Mouse (Mus musculus) embryonic facial prominence, embryonic 14.5 days (tissue): ENCODE data around the gene Ide. TPM values are rescaled to one million over a fixed set of nuclear protein-coding genes. Genes with fewer than 3 reads are reported as not detected.

Experiments used
- ATAC-seq: fragments of 200-750 bp; cut with Nextera tagmentation; 2 replicates; pipeline ENCODE4 v1.8.0; 2017; ENCODE audit warnings: low read depth, moderate number of reproducible peaks, moderate TSS enrichment
- DNase-seq: peaks from one replicate; pipeline ENCODE4 v3.0.0-alpha.2; 2015; ENCODE audit warnings: low spot score
- H3K27ac ChIP-seq: fragments of 300-500 bp; sonication (generic); replicated peaks from 2 replicates; pipeline ENCODE4 v1.5.1; 2014; ENCODE audit warnings: low read depth, mild to moderate bottlenecking, low read length, moderate library complexity
- H3K27me3 ChIP-seq: fragments of 300-500 bp; sonication (generic); replicated peaks from 2 replicates; pipeline ENCODE4 v1.6.1; 2014; ENCODE audit warnings: low read length; ENCODE audit not compliant: control insufficient read depth, insufficient read depth
- H3K36me3 ChIP-seq: fragments of 300-500 bp; sonication (generic); 2 replicates; pipeline ENCODE4 v1.6.1; 2014; ENCODE audit warnings: low read length, mixed read lengths; ENCODE audit not compliant: control insufficient read depth, insufficient read depth
- H3K4me1 ChIP-seq: fragments of 300-500 bp; sonication (generic); 2 replicates; pipeline ENCODE4 v1.6.1; 2014; ENCODE audit warnings: antibody characterized with exemption, low read length; ENCODE audit not compliant: control insufficient read depth, insufficient read depth
- H3K4me2 ChIP-seq: fragments of 300-500 bp; sonication (generic); 2 replicates; pipeline ENCODE4 v1.6.1; 2014; ENCODE audit warnings: low read depth, mild to moderate bottlenecking, low read length, moderate library complexity, mixed read lengths
- H3K4me3 ChIP-seq: fragments of 300-500 bp; sonication (generic); 2 replicates; pipeline ENCODE4 v1.5.1; 2014; ENCODE audit warnings: low read depth, mild to moderate bottlenecking, low read length
- H3K9ac ChIP-seq: fragments of 300-500 bp; sonication (generic); 2 replicates; pipeline ENCODE4 v1.6.1; 2014; ENCODE audit warnings: low read depth, mild to moderate bottlenecking, low read length, moderate library complexity, mixed read lengths
- H3K9me3 ChIP-seq: fragments of 300-500 bp; sonication (generic); 2 replicates; pipeline ENCODE4 v1.6.1; 2016; ENCODE audit warnings: low read length; ENCODE audit not compliant: control insufficient read depth
- WGBS: fragments of 180-500 bp; shearing (Covaris S2); extraction: QIAGEN DNeasy Blood & Tissue Kit; methylation state at CpG from one replicate; pipeline ENCODE4 v1.1.7; 2014; 5-methylcytosine and 5-hydroxymethylcytosine counted together
- polyA plus RNA-seq: library from polyadenylated mRNA; unstranded; fragments of >200 nt; fragmentation: Nextera tagmentation; extraction: Ambion mirVana; gene quantifications from 2 replicates; pipeline ENCODE4 v1.2.1, GENCODE M21; 2014

Gene Ide
- polyA plus RNA-seq, 1 experiment from 2014 or later = 50.3 TPM

GRCm38 (mm10) chr19:37369921-37370320, 32.3 kb upstream of the Ide start:
- H3K9me3 ChIP-seq = no peaks in the 10 kb centered on the region
- H3K36me3 ChIP-seq = no peaks in the 10 kb centered on the region
- H3K4me2 ChIP-seq = no peak overlapping the region
- no peaks in the 10 kb centered on the region for H3K4me1 ChIP-seq
- 82% methylated on average over 4 of the region's 4 CpGs for WGBS
- H3K4me3 ChIP-seq = no peak overlapping the region
- no peak overlapping the region for H3K27ac ChIP-seq
- no peak overlapping the region for H3K9ac ChIP-seq
- ATAC-seq (no peak), DNase-seq (no peak)
- H3K27me3 ChIP-seq = no peaks in the 10 kb centered on the region

- DNase-seq (no peak), ATAC-seq (no peak)
- 58% methylated on average over 1 of the region's 1 CpGs for WGBS
- Histone ChIP-seq H3K27ac (no peak overlapping the region), H3K4me3 (no peak overlapping the region), H3K9ac (no peak overlapping the region), H3K4me1 (no peaks in the 10 kb centered on the region), H3K36me3 (no peaks in the 10 kb centered on the region), H3K27me3 (no peaks in the 10 kb centered on the region), H3K4me2 (no peak overlapping the region), H3K9me3 (no peaks in the 10 kb centered on the region)
Observed at GRCm38 (mm10) chr19:37368990-37369389, 31.3 kb upstream of the Ide start.

GRCm38 (mm10) chr19:37363128-37363939, 25.7 kb upstream of the Ide start:
- H3K27me3 ChIP-seq = no peaks in the 10 kb centered on the region
- no peak overlapping the region for H3K27ac ChIP-seq
- no peaks in the 10 kb centered on the region for H3K36me3 ChIP-seq
- no peak for DNase-seq
- 74% methylated on average over 11 of the region's 11 CpGs for WGBS
- H3K4me3 ChIP-seq = no peak overlapping the region
- no peak for ATAC-seq
- no peaks in the 10 kb centered on the region for H3K4me1 ChIP-seq
- H3K9me3 ChIP-seq = no peaks in the 10 kb centered on the region
- H3K9ac ChIP-seq = no peak overlapping the region
- no peak overlapping the region for H3K4me2 ChIP-seq

- ATAC-seq = no peak
- 36% methylated on average over 5 of the region's 5 CpGs for WGBS
- Histone ChIP-seq H3K4me3 (no peak overlapping the region), H3K27ac (no peak overlapping the region), H3K9me3 (no peaks in the 10 kb centered on the region), H3K36me3 (no peaks in the 10 kb centered on the region), H3K9ac (no peak overlapping the region), H3K27me3 (no peaks in the 10 kb centered on the region), H3K4me2 (no peak overlapping the region), H3K4me1 (no peaks in the 10 kb centered on the region)
- no peak for DNase-seq
Observed at GRCm38 (mm10) chr19:37362545-37362944, 24.9 kb upstream of the Ide start.

GRCm38 (mm10) chr19:37360044-37360443, 22.4 kb upstream of the Ide start:
- ATAC-seq = no peak

GRCm38 (mm10) chr19:37353331-37353730, 15.7 kb upstream of the Ide start:
- Histone ChIP-seq H3K9me3 (0 out of 2 replicates have a peak, but pooled peaks cover 9% of the 10 kb centered on the region), H3K36me3 (peaks cover 8% of the 10 kb centered on the region; the same call in 1 of the 2 replicates), H3K27ac (no peak overlapping the region), H3K4me3 (no peak overlapping the region), H3K9ac (no peak overlapping the region), H3K4me1 (no peaks in the 10 kb centered on the region), H3K27me3 (no peaks in the 10 kb centered on the region), H3K4me2 (no peak overlapping the region)
- ATAC-seq (peak; percentile 22; the same call in 1 of the 2 replicates), DNase-seq (peak; percentile 20)
- 86% methylated on average over 6 of the region's 6 CpGs for WGBS

More at GRCm38 (mm10) chr19:37360044-37360443, 22.4 kb upstream of the Ide start:
- H3K9me3 ChIP-seq = no peaks in the 10 kb centered on the region
- WGBS = 54% methylated on average over 5 of the region's 5 CpGs
- no peak for DNase-seq
- H3K4me2 ChIP-seq = no peak overlapping the region
- no peak overlapping the region for H3K9ac ChIP-seq
- no peaks in the 10 kb centered on the region for H3K36me3 ChIP-seq
- H3K27ac ChIP-seq = no peak overlapping the region
- no peaks in the 10 kb centered on the region for H3K4me1 ChIP-seq
- no peaks in the 10 kb centered on the region for H3K27me3 ChIP-seq
- no peak overlapping the region for H3K4me3 ChIP-seq

- Histone ChIP-seq H3K9me3 (0 out of 2 replicates have a peak, but pooled peaks cover 9% of the 10 kb centered on the region), H3K27ac (no peak overlapping the region), H3K9ac (no peak overlapping the region), H3K4me2 (no peak overlapping the region), H3K4me3 (no peak overlapping the region), H3K27me3 (no peaks in the 10 kb centered on the region), H3K4me1 (no peaks in the 10 kb centered on the region), H3K36me3 (peaks cover 8% of the 10 kb centered on the region; the same call in 1 of the 2 replicates)
- no peak for DNase-seq
- no peak for ATAC-seq
- 73% methylated on average over 3 of the region's 3 CpGs for WGBS
Observed at GRCm38 (mm10) chr19:37352756-37353155, 15.1 kb upstream of the Ide start.

- DNase-seq (no peak), ATAC-seq (no peak)
- Histone ChIP-seq H3K27me3 (no peaks in the 10 kb centered on the region), H3K4me1 (no peaks in the 10 kb centered on the region), H3K4me3 (no peak overlapping the region), H3K9me3 (0 out of 2 replicates have a peak, but pooled peaks cover 9% of the 10 kb centered on the region), H3K9ac (no peak overlapping the region), H3K36me3 (peaks cover 8% of the 10 kb centered on the region; the same call in 1 of the 2 replicates), H3K4me2 (no peak overlapping the region), H3K27ac (no peak overlapping the region)
Observed at GRCm38 (mm10) chr19:37348952-37349351, 11.3 kb upstream of the Ide start.

- Histone ChIP-seq H3K4me2 (no peak overlapping the region), H3K27me3 (no peaks in the 10 kb centered on the region), H3K36me3 (peaks cover 8% of the 10 kb centered on the region; the same call in 1 of the 2 replicates), H3K27ac (no peak overlapping the region), H3K9ac (no peak overlapping the region), H3K4me3 (no peak overlapping the region), H3K4me1 (no peaks in the 10 kb centered on the region), H3K9me3 (0 out of 2 replicates have a peak, but pooled peaks cover 9% of the 10 kb centered on the region)
- ATAC-seq (no peak), DNase-seq (no peak)
- 79% methylated on average over 10 of the region's 10 CpGs for WGBS
Observed at GRCm38 (mm10) chr19:37348331-37348730, 10.7 kb upstream of the Ide start.
